In the genomic region with DNA sequence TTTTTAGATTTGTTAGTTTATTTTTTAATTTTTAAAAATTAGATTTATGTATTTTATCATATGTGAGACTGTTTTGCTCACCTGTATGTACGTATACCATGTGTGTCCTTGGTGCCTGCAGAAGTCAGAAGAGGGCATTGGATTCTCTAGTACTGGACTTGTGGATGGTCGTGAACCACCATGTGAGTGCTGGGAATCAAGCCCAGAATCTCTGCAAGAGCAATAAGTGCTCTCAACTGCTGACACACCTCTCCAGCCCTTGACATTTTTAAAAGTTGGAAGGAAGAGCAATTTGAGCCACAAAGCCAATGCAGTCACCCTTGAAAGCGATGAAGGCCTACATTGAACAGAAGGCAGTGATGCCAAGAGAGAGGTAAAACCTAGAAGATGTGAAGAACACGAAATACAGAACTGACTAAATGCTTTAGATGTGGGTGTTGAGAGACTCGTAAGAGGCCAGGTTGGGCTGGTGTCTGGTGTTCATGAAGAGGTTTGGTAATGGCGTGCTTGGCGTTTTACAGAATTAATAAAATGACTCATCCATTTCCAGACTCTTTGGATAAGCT, we compare ENCODE assay signal across 30 mouse cellular contexts.
DNase-seq lines count a peak whose midpoint lies in the region; ATAC-seq lines count a peak whose summit lies in the region.
"Had no signal": no experiment of that assay in that cellular context is flagged by ENCODE, and none has a peak within 500 bp of the region (broad histone marks: within the 10 kb centered on the region; RNA-seq: fewer than 3 reads in every experiment).

No protein-coding gene starts in this region.

- ATAC-seq in heart, embryonic 11.5 days (replicated peaks; ENCODE audit: insufficient number of reproducible peaks, low FRiP score, low TSS enrichment) = no peak
- ATAC-seq: forebrain, postnatal 0 days; hindbrain, embryonic 16.5 days; liver, embryonic 12.5 days; liver, postnatal 0 days; midbrain, embryonic 16.5 days had no signal

- H3K4me3 ChIP-seq in heart, embryonic 11.5 days (ENCODE audit: low read depth, low read length) = no peak overlapping the region
- H3K4me3 ChIP-seq: erythroblast, embryonic 14.5 days; hindbrain, embryonic 10.5 days; kidney, embryonic 15.5 days; layer of hippocampus, adult 2 months; liver, embryonic 12.5 days; neural tube, embryonic 12.5 days had no signal

- no peak overlapping the region for H3K4me2 ChIP-seq in heart, embryonic 11.5 days
- H3K4me2 ChIP-seq: kidney, embryonic 15.5 days; liver, embryonic 12.5 days; neural tube, embryonic 12.5 days had no signal

- intact Hi-C loops in gastrocnemius, postnatal 14 days (cut with DNase I; ENCODE audit: low total_unique reads) = no loop called here

- WGBS in heart, embryonic 11.5 days (ENCODE audit: insufficient replicate concordance) = 82% methylated on average over 7 of the region's 7 CpGs

- H3K27ac ChIP-seq in heart, embryonic 11.5 days (ENCODE audit: low read depth, low read length) = no peak overlapping the region
- H3K27ac ChIP-seq: hindbrain, embryonic 10.5 days; kidney, embryonic 15.5 days; layer of hippocampus, adult 2 months; liver, embryonic 12.5 days; neural tube, embryonic 12.5 days; stomach, postnatal 0 days had no signal

- H3K4me1 ChIP-seq in heart, embryonic 11.5 days (ENCODE audit: control insufficient read depth, insufficient read depth, low read length) = 0 out of 2 replicates have a peak, but pooled peaks cover 6% of the 10 kb centered on the region

- no peak overlapping the region for H3K9ac ChIP-seq in heart, embryonic 11.5 days (ENCODE audit: low read depth, low read length)
- H3K9ac ChIP-seq: forebrain, postnatal 0 days; kidney, embryonic 15.5 days; liver, embryonic 12.5 days; liver, postnatal 0 days; neural tube, embryonic 12.5 days had no signal

- H3K36me3 ChIP-seq in heart, embryonic 11.5 days (ENCODE audit: control insufficient read depth, insufficient read depth, low read length) = no peaks in the 10 kb centered on the region
- H3K36me3 ChIP-seq: hindbrain, embryonic 10.5 days; kidney, embryonic 15.5 days; liver, embryonic 12.5 days; neural tube, embryonic 12.5 days had no signal

- peak; percentile 55 for DNase-seq in heart, adult 11 months
- peak; percentile 20 for DNase-seq in 416B (ENCODE audit: low read depth)
- DNase-seq in adrenal gland, postnatal 14 days = peak; percentile 39
- DNase-seq in lung, postnatal 14 days = peak; percentile 30
- no peak for DNase-seq in gastrocnemius, postnatal 14 days
- DNase-seq in thymus, postnatal 10 days (ENCODE audit: low spot score in 2 of 2) = no peak
- no peak for DNase-seq in retina, embryonic 14.5 days (ENCODE audit: low spot score)
- DNase-seq: cerebellum, adult 11-12 months; cerebellum, postnatal 10 days; forebrain, postnatal 0 days; gastrocnemius, postnatal 10 days; heart, postnatal 14 days; kidney, adult 18-20 months; kidney, postnatal 36 days; left cerebral cortex, postnatal 4 days; liver, postnatal 0 days; right cerebral cortex, postnatal 4 days; thymus, adult 18-20 months; thymus, postnatal 36 days had no signal

- H3K9me3 ChIP-seq in heart, embryonic 11.5 days (replicated peaks; ENCODE audit: control insufficient read depth, low read length) = no peaks in the 10 kb centered on the region
- H3K9me3 ChIP-seq: hindbrain, embryonic 10.5 days; kidney, embryonic 15.5 days; liver, embryonic 12.5 days; neural tube, embryonic 12.5 days had no signal

- H3K27me3 ChIP-seq in heart, embryonic 11.5 days (ENCODE audit: control insufficient read depth, insufficient read depth, low read length) = no peaks in the 10 kb centered on the region
- H3K27me3 ChIP-seq: CH12.LX; kidney, embryonic 15.5 days; neural tube, embryonic 12.5 days had no signal

Comparison
In these comparisons a context has a peak if more than half of its experiments do, and no peak if none do; other contexts are left out.
1. DNase-seq: peak in heart, adult 11 months (single experiment), 416B (single experiment), adrenal gland, postnatal 14 days (single experiment) and lung, postnatal 14 days (single experiment); none in gastrocnemius, postnatal 14 days (single experiment), thymus, postnatal 10 days (0 of 2) and retina, embryonic 14.5 days (single experiment).